Comparison of ENCODE assay signal across 7 mouse cellular contexts in the genomic region with DNA sequence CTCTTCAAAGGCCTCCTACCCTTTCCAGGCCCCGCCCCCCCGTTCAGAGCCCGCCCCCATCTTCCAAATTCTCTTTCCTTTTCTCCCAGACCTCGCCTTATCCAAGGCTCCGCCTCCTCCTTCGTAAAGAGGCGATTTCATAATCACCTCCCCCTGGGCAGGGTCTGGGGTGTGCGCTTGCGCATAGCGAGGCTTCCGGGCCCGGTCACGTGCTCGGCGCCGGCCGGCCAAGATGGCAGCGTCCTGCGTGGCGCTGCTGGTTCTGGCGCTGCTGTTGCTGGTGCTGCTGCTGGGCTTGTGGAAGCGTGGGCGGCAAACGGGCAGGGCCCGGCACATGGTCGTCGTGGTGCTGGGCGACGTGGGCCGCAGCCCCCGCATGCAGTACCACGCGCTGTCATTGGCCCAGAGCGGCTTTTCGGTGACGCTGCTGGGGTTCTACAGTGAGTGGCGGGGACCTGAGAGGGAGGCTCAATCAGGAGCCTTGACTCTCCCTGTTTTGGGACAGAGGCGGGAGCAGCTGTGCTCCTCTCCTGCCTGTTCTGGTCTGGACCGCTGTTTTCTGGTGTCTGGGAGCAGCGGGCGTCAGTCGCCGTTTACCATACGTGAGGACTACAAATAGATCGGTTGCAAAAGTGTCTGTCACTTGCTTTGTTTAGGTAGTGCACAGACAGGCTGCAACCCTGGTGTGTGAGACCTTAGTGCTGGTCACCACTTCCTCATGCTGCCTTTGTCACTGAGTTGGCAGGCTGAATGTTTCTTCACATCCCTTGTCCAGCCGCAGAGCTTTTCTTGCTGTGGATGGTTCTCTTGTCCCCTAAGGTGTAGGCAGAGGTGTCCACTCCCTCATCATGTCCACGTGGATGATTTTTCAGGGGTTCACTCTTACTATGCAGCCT. TPM values are rescaled to one million over a fixed set of nuclear protein-coding genes. Genes with fewer than 3 reads are reported as not detected.
DNase-seq lines count a peak whose midpoint lies in the region; ATAC-seq and TF ChIP-seq lines count a peak whose summit lies in the region.

Gene Alg1, plus strand, starts transcription at position 204 of the 896 bp plus-strand sequence.

- intact Hi-C loops in left cerebral cortex, postnatal 4 days (cut with DNase I), result no loop called here

- peak; percentile 96 for ATAC-seq in intestine, postnatal 0 days
- peak; percentile 95 for ATAC-seq in midbrain, embryonic 12.5 days (ENCODE audit: low FRiP score, low read depth)

- peak; percentile 96 for DNase-seq in adrenal gland, postnatal 10 days
- peak; percentile 96 for DNase-seq in embryonic facial prominence, embryonic 10.5 days (ENCODE audit: low spot score)
- peak; percentile 75 for DNase-seq in gonadal fat pad, adult 2 months (ENCODE audit: low read depth)
- peak; percentile 96 for DNase-seq in left cerebral cortex, postnatal 4 days

- H3K27me3 ChIP-seq in embryonic facial prominence, embryonic 10.5 days (replicated peaks; ENCODE audit: low read depth, poor library complexity, severe bottlenecking), result no peaks in the 10 kb centered on the region
- H3K27me3 ChIP-seq in intestine, postnatal 0 days (replicated peaks; ENCODE audit: control insufficient read depth, insufficient read depth, low read length), result no peaks in the 10 kb centered on the region
- H3K27me3 ChIP-seq in midbrain, embryonic 12.5 days, result no peaks in the 10 kb centered on the region
- no peaks in the 10 kb centered on the region for H3K27me3 ChIP-seq in small intestine, adult 2 months (ENCODE audit: control insufficient read depth, insufficient read depth, low read length)

- peaks cover 14% of the 10 kb centered on the region; the same call in 1 of the 2 replicates for H3K36me3 ChIP-seq in embryonic facial prominence, embryonic 10.5 days (replicated peaks)
- no peaks in the 10 kb centered on the region for H3K36me3 ChIP-seq in intestine, postnatal 0 days (ENCODE audit: control insufficient read depth, insufficient read depth)
- no peaks in the 10 kb centered on the region for H3K36me3 ChIP-seq in midbrain, embryonic 12.5 days
- H3K36me3 ChIP-seq in small intestine, adult 2 months (ENCODE audit: control insufficient read depth, insufficient read depth, low read length), result no peaks in the 10 kb centered on the region

- WGBS in embryonic facial prominence, embryonic 10.5 days, result 2% methylated on average over 47 of the region's 47 CpGs
- WGBS in intestine, postnatal 0 days, result 2% methylated on average over 47 of the region's 47 CpGs
- WGBS in midbrain, embryonic 12.5 days, result 2% methylated on average over 47 of the region's 47 CpGs
- under 1% methylated on average over 47 of the region's 47 CpGs for WGBS in small intestine, adult 2 months

- peak within 1 kb of the TSS; percentile 78 for H3K9ac ChIP-seq in intestine, postnatal 0 days (ENCODE audit: low read depth, low read length)
- peak within 1 kb of the TSS; percentile 83 for H3K9ac ChIP-seq in midbrain, embryonic 12.5 days (replicated peaks)

- H3K4me3 ChIP-seq in embryonic facial prominence, embryonic 10.5 days, result peak within 1 kb of the TSS; percentile 96
- peak within 1 kb of the TSS; percentile 95 for H3K4me3 ChIP-seq in intestine, postnatal 0 days (ENCODE audit: low read depth, low read length)
- peak within 1 kb of the TSS; percentile 86 for H3K4me3 ChIP-seq in midbrain, embryonic 12.5 days
- H3K4me3 ChIP-seq in small intestine, adult 2 months (ENCODE audit: low read depth, low read length), result peak within 1 kb of the TSS; percentile 96

- peak; percentile 96 for TF ChIP-seq POLR2A in small intestine, adult 2 months (IDR thresholded peaks at IDR 0.05; ENCODE audit: low read depth, low read length)

- TF ChIP-seq CTCF in intestine, postnatal 0 days (IDR thresholded peaks at IDR 0.05; ENCODE audit: low read depth), result 0 out of 2 replicates have a peak, but pooled peaks have one; percentile 14
- TF ChIP-seq CTCF in small intestine, adult 2 months (IDR thresholded peaks at IDR 0.05; ENCODE audit: extremely low read depth, insufficient read length, insufficient replicate concordance, low read depth, low read length), result no peak

- H3K9me3 ChIP-seq in embryonic facial prominence, embryonic 10.5 days, result no peaks in the 10 kb centered on the region
- H3K9me3 ChIP-seq in intestine, postnatal 0 days (ENCODE audit: control insufficient read depth), result no peaks in the 10 kb centered on the region; the same call in 1 of the 2 replicates
- H3K9me3 ChIP-seq in midbrain, embryonic 12.5 days, result no peaks in the 10 kb centered on the region

- peaks cover 9% of the 10 kb centered on the region for H3K4me1 ChIP-seq in embryonic facial prominence, embryonic 10.5 days
- 0 out of 2 replicates have a peak, but pooled peaks cover 6% of the 10 kb centered on the region for H3K4me1 ChIP-seq in intestine, postnatal 0 days (replicated peaks; ENCODE audit: control insufficient read depth, insufficient read depth, low read length)
- peaks cover 7% of the 10 kb centered on the region for H3K4me1 ChIP-seq in midbrain, embryonic 12.5 days
- peaks cover 5% of the 10 kb centered on the region; the same call in 1 of the 2 replicates for H3K4me1 ChIP-seq in small intestine, adult 2 months (ENCODE audit: control insufficient read depth, insufficient read depth, insufficient read length, low read length)

- H3K4me2 ChIP-seq in intestine, postnatal 0 days (replicated peaks; ENCODE audit: low read depth), result peak within 1 kb of the TSS; percentile 89
- H3K4me2 ChIP-seq in midbrain, embryonic 12.5 days (replicated peaks), result peak within 1 kb of the TSS; percentile 76

- peak within 1 kb of the TSS; percentile 72 for H3K27ac ChIP-seq in embryonic facial prominence, embryonic 10.5 days (replicated peaks)
- peak within 1 kb of the TSS; percentile 66 for H3K27ac ChIP-seq in intestine, postnatal 0 days (ENCODE audit: low read depth, low read length)
- no peak within 1 kb of the TSS for H3K27ac ChIP-seq in midbrain, embryonic 12.5 days (replicated peaks)
- peak within 1 kb of the TSS; percentile 5; the same call in 1 of the 2 replicates for H3K27ac ChIP-seq in small intestine, adult 2 months (ENCODE audit: insufficient read depth, low read depth, low read length)

RNA-seq across cellular contexts. Expression of gene Alg1, which starts in this region (rescaled TPM):
- 10 to 100 TPM; 28.1 to 28.7 TPM for total RNA-seq in adrenal gland, postnatal 10 days (2021)
- polyA plus RNA-seq in embryonic facial prominence, embryonic 10.5 days (2016; fragmentation: Nextera tagmentation; extraction: Ambion mirVana), result 23.1 and 26.2 TPM in 2 replicates
- polyA plus RNA-seq in gonadal fat pad, adult 2 months (2012; rRNA removed), result 59.8 and 67.9 TPM in 2 replicates
- 26.2 and 26.9 TPM in 2 replicates for polyA plus RNA-seq in intestine, postnatal 0 days (2015; fragmentation: Nextera tagmentation; extraction: Ambion mirVana)
- total RNA-seq in left cerebral cortex, postnatal 4 days (2021), result 10 to 100 TPM; 29.9 to 30.8 TPM
- polyA plus RNA-seq in midbrain, embryonic 12.5 days (2016; fragmentation: Nextera tagmentation; extraction: Ambion mirVana), result 26.3 and 27.0 TPM in 2 replicates
- 20.8 and 26.0 TPM in 2 replicates for polyA plus RNA-seq in small intestine, adult 2 months (2012; rRNA removed)
